Mouse (Mus musculus): ENCODE measurements around the gene Rnase13. TPM values are rescaled to one million over a fixed set of nuclear protein-coding genes. Genes with fewer than 3 reads are reported as not detected.
"Not testable (repeated sequence)": the region's sequence is repeated elsewhere in the genome, so short reads cannot be mapped to it uniquely, and the experiment has no call there.

Gene Rnase13
- polyA plus RNA-seq, 1 experiment: not detected

DNA sequence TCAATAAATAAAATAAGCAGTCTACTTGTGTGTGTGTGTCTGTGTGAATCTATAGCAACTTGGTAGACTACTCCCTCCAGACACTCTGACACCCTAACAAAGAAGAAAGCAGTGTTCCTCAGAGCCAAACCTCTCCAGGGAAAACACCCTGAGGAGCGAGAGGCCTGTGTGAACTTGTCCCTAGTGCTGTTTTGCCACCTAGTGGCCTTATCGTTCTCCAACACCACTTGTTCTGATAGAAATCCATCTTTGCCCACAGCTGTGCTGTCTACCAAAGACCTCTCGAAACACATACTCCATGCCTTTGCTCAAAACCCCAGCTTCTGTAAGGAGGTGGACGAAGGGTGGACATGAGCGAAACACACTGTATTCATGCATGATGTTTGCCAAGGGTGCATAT lies 8.3 kb upstream of the Rnase13 start:
- no peak for TF ChIP-seq POLR2A (IDR thresholded peaks at IDR 0.05; ENCODE audit: insufficient read depth, low read depth, low read length)
- TF ChIP-seq CTCF (IDR thresholded peaks at IDR 0.05; ENCODE audit: insufficient read depth, low read depth, low read length): no peak
- H3K4me3 ChIP-seq (ENCODE audit: insufficient read depth, low read depth, low read length): no peak overlapping the region
- H3K4me1 ChIP-seq (ENCODE audit: control insufficient read depth, insufficient read depth, low read length): peaks cover 7% of the 10 kb centered on the region; the same call in 1 of the 2 replicates
- WGBS: 27% methylated on average over 5 of the region's 5 CpGs
- H3K27ac ChIP-seq (ENCODE audit: insufficient read depth, low read depth, low read length): no peak overlapping the region

DNA sequence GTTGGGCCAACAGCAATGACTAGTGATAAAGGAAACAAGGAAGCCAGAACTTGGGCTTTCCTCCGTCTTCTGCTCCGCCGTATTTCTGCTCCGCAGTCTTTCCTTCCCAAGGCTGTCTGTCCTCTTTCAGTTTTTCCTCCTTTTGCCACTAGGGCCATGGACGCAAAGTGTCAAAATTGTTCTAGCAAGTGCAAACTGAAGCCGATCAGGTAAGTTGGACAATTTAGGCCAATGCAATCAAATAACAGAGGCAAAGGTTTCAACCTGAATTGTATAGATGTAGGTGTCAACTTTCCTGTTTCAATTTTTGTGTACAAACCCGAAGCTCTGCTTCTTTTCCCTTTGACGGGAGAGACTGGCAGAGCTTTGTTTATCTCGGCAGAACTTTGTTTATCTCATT lies 7.4 kb upstream of the Rnase13 start:
- TF ChIP-seq POLR2A (IDR thresholded peaks at IDR 0.05; ENCODE audit: insufficient read depth, low read depth, low read length): no peak
- TF ChIP-seq CTCF (IDR thresholded peaks at IDR 0.05; ENCODE audit: insufficient read depth, low read depth, low read length): no peak
- peaks cover 7% of the 10 kb centered on the region; the same call in 1 of the 2 replicates for H3K4me1 ChIP-seq (ENCODE audit: control insufficient read depth, insufficient read depth, low read length)
- H3K27ac ChIP-seq (ENCODE audit: insufficient read depth, low read depth, low read length): peak overlapping the region; percentile 10
- 36% methylated on average over 9 of the region's 9 CpGs for WGBS
- no peak overlapping the region for H3K4me3 ChIP-seq (ENCODE audit: insufficient read depth, low read depth, low read length)

DNA sequence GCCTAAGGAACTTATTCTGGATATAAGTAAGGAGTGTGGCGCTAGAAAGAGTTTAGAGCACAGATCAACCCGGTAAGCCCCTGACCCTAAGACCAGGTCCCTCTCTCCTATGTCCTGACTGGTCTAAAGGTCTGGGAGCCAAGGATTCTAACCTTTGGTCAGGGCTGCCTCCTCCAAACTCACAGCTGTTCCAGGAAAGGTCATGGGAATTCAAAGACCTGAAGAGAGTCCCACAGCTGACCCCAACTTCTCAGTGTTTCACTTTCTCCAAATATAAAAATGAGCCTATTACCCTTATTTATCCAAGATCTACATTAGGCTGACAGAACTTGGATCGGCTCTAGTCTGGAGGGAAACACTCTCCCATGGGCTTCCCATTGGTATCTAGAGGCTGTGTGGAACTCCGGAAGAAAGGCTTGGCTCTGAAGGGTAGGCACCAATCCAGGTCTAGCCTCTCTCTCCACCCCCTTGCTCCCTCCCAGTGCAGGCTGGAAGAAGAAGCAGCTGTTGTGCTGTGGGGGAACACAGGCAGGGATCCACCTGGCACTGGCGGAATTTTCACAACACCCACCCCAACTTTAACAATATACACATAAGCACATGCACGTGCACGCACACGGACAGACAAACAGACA lies 6.9 kb upstream of the Rnase13 start:
- TF ChIP-seq CTCF (IDR thresholded peaks at IDR 0.05; ENCODE audit: insufficient read depth, low read depth, low read length): no peak
- WGBS: 33% methylated on average over 8 of the region's 8 CpGs
- peaks cover 7% of the 10 kb centered on the region; the same call in 1 of the 2 replicates for H3K4me1 ChIP-seq (ENCODE audit: control insufficient read depth, insufficient read depth, low read length)
- peak overlapping the region; percentile 29 for H3K27ac ChIP-seq (ENCODE audit: insufficient read depth, low read depth, low read length)
- no peak overlapping the region for H3K4me3 ChIP-seq (ENCODE audit: insufficient read depth, low read depth, low read length)

DNA sequence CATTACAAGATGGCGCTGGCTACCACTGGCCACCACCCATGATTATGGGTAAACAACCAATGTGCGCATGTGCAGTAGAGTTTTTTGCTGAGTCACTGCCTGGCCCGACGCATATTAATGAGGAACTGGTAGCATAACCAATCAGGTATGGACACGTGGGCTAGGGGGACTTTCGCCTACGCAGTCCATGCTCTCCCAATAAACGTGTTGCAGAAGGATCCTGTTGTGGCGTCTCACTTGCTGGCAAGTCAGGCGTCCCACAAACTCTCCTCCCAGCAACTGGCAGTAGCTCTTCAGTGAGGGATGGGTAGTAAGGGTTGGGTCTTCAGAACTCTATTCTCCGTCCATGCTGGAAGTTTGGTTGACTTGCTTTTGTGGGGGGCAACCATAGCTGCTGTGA lies 4.4 kb upstream of the Rnase13 start:
- 96% methylated on average over 11 of the region's 11 CpGs for WGBS
- H3K4me1 ChIP-seq (ENCODE audit: control insufficient read depth, insufficient read depth, low read length): peaks cover 21% of the 10 kb centered on the region
- H3K4me3 ChIP-seq (ENCODE audit: insufficient read depth, low read depth, low read length); H3K27ac ChIP-seq (ENCODE audit: insufficient read depth, low read depth, low read length): not testable (repeated sequence)

DNA sequence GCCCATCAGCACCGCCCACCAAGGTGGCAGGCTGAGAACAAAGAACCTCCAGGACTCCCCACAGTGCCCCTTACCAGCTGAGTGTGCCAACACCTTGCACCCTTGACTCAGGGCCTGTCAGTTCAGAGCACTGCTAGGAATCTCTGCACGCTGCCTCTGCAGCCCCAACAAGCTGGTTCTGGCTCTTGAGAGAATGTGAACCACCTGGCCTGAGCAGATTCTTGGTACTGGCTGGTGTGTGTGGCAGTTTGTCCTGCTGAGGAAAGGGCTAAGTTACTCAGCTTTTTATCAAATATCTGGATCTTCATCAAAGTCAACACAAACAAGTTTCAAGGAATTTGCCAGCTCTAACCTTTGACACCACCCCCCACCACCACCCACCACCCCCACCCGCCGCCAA lies 919 bp upstream of the Rnase13 start:
- TF ChIP-seq CTCF (IDR thresholded peaks at IDR 0.05; ENCODE audit: insufficient read depth, low read depth, low read length): no peak
- TF ChIP-seq POLR2A (IDR thresholded peaks at IDR 0.05; ENCODE audit: insufficient read depth, low read depth, low read length): no peak
- WGBS: 84% methylated on average over 4 of the region's 4 CpGs
- H3K4me3 ChIP-seq (ENCODE audit: insufficient read depth, low read depth, low read length): no peak overlapping the region
- H3K4me1 ChIP-seq (ENCODE audit: control insufficient read depth, insufficient read depth, low read length): peaks cover 20% of the 10 kb centered on the region
- no peak overlapping the region for H3K27ac ChIP-seq (ENCODE audit: insufficient read depth, low read depth, low read length)

DNA sequence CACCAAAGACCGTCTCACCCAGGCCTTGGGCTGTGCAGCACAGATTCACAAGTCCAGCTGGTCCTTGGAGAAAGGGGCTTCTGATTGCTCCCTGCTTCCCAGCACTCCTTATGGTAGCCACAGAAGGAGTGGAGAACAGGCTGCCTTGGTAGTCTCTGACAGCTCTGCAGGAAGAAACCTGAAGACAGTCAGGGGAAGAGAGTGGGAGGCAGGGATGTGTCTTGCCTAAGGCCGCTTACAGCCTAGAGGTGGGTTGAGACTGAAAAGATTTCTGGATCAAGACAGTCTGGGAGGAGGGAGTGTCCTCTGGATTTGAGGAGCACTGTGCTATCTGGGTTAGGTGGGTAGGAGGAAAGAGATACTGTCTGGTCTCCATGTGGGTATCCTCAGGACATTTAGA lies 337 bp upstream of the Rnase13 start:
- WGBS: 76% methylated on average over 2 of the region's 2 CpGs
- Histone ChIP-seq H3K27ac (ENCODE audit: insufficient read depth, low read depth, low read length) (0 out of 2 replicates have a peak overlapping the region, but pooled peaks have one; percentile 11), H3K4me1 (ENCODE audit: control insufficient read depth, insufficient read depth, low read length) (peaks cover 20% of the 10 kb centered on the region), H3K4me3 (ENCODE audit: insufficient read depth, low read depth, low read length) (no peak overlapping the region)
- no peak for TF ChIP-seq CTCF (IDR thresholded peaks at IDR 0.05; ENCODE audit: insufficient read depth, low read depth, low read length)
- TF ChIP-seq POLR2A (IDR thresholded peaks at IDR 0.05; ENCODE audit: insufficient read depth, low read depth, low read length): no peak

DNA sequence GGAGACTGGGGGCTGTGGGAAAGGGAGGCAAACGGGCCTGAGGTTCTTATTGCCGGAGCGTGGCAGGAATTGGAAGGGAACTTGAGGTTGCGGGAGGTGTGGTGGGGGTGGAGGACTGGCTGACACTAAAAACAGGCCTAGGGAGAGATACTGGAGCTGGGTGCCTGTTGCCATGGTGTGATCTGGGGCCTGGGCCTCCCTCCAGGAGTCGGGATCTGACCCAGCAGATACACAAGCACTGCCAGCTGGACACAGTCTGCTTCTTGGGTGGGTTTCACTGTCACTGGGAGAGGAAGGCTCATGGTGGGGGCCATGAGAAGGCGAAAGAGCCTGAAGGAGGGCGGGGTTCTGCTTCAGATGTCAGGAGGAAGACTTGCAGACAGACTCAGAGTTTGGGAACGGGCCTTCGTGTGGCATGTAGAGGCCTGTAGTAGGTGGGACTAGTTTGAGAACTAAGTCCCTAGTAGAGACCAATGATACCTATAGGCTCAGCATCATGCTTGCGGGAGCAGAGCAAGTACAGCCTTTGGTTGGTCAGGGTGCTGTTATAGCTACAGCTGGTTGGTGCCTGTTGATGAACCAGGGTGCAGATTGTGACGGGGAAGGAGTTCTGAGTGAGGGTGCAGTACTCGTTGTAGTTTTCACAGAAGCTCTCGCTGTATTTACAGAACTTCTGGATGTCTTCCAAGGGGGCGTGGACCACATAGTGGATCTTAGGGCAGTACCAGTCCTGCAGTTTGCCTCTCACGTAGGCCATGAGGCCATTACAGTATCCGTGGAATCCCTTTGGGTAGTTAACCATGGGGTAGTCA lies 608 bp downstream of the Rnase13 start:
- WGBS: 35% methylated on average over 16 of the region's 16 CpGs
- Histone ChIP-seq H3K27ac (ENCODE audit: insufficient read depth, low read depth, low read length) (0 out of 2 replicates have a peak overlapping the region, but pooled peaks have one; percentile 2), H3K4me3 (ENCODE audit: insufficient read depth, low read depth, low read length) (no peak overlapping the region), H3K4me1 (ENCODE audit: control insufficient read depth, insufficient read depth, low read length) (peaks cover 20% of the 10 kb centered on the region)
- no peak for TF ChIP-seq CTCF (IDR thresholded peaks at IDR 0.05; ENCODE audit: insufficient read depth, low read depth, low read length)
- TF ChIP-seq POLR2A (IDR thresholded peaks at IDR 0.05; ENCODE audit: insufficient read depth, low read depth, low read length): no peak

DNA sequence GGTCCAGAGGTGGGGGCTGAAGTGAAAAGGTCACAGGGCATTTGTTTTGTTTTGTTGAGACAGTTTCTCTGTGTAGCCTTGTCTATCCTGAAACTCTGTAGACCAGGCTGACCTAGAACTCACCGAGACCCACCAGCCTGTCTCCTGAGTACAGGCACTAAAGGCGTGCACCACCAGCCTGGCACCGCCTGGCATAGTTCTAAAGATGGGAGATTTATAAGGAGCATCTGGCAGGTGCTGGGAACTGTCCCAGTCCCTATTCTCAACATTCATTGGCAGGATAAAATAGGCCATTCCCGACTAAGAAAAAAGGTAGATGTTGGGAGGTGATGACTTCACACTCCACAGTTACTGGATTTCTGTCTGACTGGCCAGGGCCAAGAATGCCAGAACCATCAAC lies 3.6 kb downstream of the Rnase13 start:
- H3K27ac ChIP-seq (ENCODE audit: insufficient read depth, low read depth, low read length): no peak overlapping the region
- H3K4me3 ChIP-seq (ENCODE audit: insufficient read depth, low read depth, low read length): no peak overlapping the region
- WGBS: 79% methylated on average over 4 of the region's 4 CpGs
- peaks cover 27% of the 10 kb centered on the region for H3K4me1 ChIP-seq (ENCODE audit: control insufficient read depth, insufficient read depth, low read length)
- TF ChIP-seq POLR2A (IDR thresholded peaks at IDR 0.05; ENCODE audit: insufficient read depth, low read depth, low read length) (no peak), CTCF (IDR thresholded peaks at IDR 0.05; ENCODE audit: insufficient read depth, low read depth, low read length) (no peak)

DNA sequence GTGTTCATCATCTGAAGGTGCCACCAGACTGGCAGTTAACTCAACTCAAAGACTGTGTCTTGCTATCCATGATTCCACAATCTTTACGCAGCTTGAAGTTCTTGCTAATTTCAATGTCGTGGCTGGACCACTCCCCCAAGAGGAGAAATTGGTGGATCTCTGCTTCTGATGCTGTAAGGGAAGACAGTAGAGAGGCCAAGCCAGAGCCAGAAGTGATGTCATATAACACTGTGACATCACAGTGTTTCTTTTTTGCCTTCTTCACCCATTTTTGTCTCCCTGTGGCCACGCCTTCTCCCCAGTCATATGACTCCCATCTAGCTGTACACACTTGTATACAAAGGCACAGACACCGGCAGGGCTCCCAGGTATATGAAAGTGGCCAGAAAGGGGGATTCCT lies 4.4 kb downstream of the Rnase13 start, which contains the start of gene Tppp2:
TSS of gene Tppp2 (plus strand) at position 301 of the 400 bp plus-strand sequence.
- Histone ChIP-seq H3K4me1 (ENCODE audit: control insufficient read depth, insufficient read depth, low read length) (peaks cover 31% of the 10 kb centered on the region), H3K27ac (ENCODE audit: insufficient read depth, low read depth, low read length) (no peak within 1 kb of the TSS), H3K4me3 (ENCODE audit: insufficient read depth, low read depth, low read length) (no peak within 1 kb of the TSS)
- no peak for TF ChIP-seq CTCF (IDR thresholded peaks at IDR 0.05; ENCODE audit: insufficient read depth, low read depth, low read length)
- no peak for TF ChIP-seq POLR2A (IDR thresholded peaks at IDR 0.05; ENCODE audit: insufficient read depth, low read depth, low read length)
- 96% methylated on average over 4 of the region's 4 CpGs for WGBS

Measured in olfactory bulb, adult 2 months (tissue).